Mouse (Mus musculus) liver, postnatal 0 days (tissue): Measurements from ENCODE around the gene Krtap4-13.
"Not testable (repeated sequence)": the region's sequence is repeated elsewhere in the genome, so short reads cannot be mapped to it uniquely, and the experiment has no call there.

Experiments
- CTCF ChIP-seq: sonication (generic); IDR thresholded peaks from 2 replicates; pipeline ENCODE4 v1.5.1; 2016; ENCODE audit warnings: antibody characterized with exemption, low read depth
- EP300 ChIP-seq: IDR thresholded peaks from 2 replicates; pipeline ENCODE4 v1.6.1; 2016; ENCODE audit warnings: antibody characterized with exemption, low read depth, mild to moderate bottlenecking

- not testable (repeated sequence) for TF ChIP-seq CTCF, EP300
Observed at GRCm38 (mm10) chr11:99798832-99799231, 10.9 kb downstream of the Krtap4-13 start, which contains the start of gene Gm11569.
